Mouse (Mus musculus): ENCODE results near the gene Add2.

GRCm38 (mm10) chr6:86154481-86154880, 126.0 kb downstream of the Add2 start:
- no peak for TF ChIP-seq POLR2A (IDR thresholded peaks at IDR 0.05; ENCODE audit: low read depth, low read length)
- TF ChIP-seq CTCF (IDR thresholded peaks at IDR 0.05; ENCODE audit: extremely low read depth, insufficient read depth, insufficient read length, insufficient replicate concordance) = no peak
